Mouse (Mus musculus): ENCODE results near the gene Tspan4.

The Tspan4 gene

DNA sequence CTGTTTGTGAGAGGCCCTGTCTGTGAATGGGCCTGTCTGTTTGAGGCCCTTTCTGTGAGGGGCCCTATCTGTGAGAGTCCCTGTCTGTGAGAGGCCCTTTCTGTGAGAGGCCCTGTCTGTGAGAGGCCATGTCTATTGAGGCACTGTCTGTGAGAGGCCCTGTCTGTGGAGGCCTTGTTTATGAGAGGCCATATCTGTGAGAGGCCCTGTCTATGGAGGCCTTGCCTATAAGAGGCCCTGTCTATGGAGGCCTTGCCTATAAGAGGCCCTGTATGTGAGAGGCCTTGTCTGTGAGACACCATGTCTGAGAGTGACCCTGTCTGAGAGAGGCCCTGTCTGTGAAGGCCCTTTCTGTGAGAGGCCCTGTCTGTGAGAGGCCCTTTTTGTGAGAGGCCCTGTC, 33.1 kb downstream of the Tspan4 start:
- DNase-seq (ENCODE audit: low spot score) = no peak

DNA sequence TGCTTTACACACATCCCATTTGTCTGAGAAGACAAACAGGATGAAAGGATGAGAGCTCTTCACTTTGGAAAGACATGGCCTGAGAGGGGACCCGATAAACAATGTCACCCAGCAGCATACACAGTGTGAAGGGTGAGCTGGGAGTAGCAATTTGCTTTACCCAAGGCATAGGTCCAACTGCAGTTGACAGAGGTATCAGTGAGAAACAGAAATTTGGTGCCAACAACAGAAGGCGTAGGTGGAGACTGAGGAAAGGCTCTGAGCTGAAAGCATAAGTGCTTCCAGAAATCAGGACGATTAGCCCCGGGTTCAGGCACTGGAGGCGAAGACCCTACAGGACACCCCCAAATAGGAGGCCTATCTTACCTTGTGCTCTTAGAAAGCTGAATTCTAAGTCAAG, 35.2 kb downstream of the Tspan4 start:
- DNase-seq (ENCODE audit: low spot score) = no peak

DNA sequence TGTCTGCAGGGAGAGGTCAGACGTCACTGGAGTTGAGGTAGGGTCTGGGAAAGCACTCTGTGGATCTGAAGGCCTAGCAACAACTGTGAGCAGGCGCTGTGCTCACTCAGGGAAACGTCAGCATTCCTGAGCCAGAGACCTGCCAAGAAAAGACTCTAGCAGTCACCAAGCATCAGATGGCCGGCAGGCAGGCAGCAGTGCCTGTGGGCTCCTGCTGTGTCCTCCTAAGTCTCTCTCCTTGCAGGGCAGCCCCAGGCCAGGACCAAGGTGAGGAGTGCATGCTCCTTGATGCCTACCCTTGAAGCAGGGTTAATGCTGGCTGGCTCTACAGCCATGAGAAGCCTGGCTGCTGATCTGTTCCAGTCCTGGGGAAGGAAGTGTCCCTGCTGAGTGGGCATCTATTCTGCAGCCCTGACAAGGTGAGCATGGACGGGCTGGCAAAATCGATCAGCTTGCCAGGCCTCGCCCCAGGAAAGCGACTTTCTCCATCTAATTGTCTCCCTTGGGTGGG, 35.7 kb downstream of the Tspan4 start:
- DNase-seq (ENCODE audit: low spot score) = no peak

DNA sequence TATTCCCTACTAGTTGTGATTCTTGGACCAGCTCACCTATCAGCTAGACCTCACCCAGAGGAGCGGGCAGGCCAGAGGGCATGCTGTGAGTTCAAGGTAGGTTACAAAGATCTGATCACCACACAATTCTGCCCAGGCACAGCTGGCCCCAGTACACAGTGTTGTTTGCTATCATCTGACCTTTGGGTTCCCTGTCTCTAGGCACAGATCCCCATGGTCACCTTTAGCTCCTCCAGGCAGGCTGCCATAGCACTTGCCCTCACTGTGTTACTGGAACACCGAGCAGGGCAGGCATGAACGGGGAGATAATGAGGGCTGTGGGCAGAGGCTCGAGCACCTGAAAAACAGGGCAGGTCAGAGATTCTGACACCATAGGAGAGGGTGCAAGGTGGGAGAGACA, 42.6 kb downstream of the Tspan4 start:
- DNase-seq (ENCODE audit: low spot score) = peak; percentile 18

DNA sequence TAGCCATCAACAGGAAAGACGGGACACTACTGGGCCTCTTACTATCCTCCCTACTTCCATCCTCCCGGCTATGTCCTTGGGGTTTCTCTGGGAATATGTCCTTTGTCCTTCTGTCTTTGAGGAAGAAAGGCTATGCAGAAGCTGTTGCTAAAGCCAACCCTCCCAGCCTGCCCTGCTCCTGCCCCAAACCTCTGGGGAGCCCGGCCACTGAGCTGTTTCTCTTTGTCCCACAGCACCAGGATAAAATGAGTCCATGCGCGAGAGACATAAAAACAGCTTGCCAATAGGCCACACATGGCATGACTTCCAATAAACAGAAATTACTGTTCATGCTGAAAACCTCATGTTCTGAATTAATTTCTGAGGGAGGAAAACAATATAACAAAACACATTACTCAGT, 43.3 kb downstream of the Tspan4 start:
- DNase-seq (ENCODE audit: low spot score) = no peak

DNA sequence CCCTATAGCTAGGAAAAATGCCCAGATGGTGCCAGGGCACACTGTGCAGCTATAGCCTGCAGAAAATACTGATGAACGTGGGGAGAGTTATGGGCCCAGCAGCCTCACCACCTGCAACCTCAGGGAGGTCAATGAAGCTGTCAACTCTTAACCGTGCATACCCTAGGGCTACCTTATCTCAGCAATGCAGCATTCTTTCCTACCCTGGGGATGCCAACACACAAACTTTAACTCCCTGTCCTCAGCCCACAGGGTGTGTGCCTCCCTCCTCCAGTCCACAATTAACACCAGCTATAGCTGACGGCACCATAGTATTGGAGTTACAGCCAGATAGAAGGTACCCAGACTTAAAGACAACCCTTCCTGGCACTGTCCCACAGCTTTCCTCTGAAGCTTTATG, 43.9 kb downstream of the Tspan4 start:
- no peak for DNase-seq (ENCODE audit: low spot score)

DNA sequence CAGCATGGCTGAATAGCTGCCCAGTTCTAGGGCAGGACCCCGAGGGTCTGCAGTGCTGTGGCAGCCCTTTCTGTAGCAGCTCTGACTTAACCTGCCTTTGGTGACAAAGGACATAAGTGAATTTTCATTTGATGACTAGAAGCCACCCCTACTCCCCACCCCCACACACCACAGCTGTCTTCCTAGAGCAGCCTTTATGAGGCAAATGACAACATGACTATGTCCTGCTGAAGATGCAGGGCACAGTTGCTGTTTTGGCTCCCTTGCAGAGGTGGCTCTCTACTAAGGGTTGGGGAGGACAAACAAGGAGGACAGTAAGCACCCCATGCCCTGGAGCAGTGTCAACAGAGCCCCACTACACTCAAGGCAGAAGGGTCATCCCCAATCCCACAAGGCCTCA, 44.8 kb downstream of the Tspan4 start:
- no peak for DNase-seq (ENCODE audit: low spot score)

DNA sequence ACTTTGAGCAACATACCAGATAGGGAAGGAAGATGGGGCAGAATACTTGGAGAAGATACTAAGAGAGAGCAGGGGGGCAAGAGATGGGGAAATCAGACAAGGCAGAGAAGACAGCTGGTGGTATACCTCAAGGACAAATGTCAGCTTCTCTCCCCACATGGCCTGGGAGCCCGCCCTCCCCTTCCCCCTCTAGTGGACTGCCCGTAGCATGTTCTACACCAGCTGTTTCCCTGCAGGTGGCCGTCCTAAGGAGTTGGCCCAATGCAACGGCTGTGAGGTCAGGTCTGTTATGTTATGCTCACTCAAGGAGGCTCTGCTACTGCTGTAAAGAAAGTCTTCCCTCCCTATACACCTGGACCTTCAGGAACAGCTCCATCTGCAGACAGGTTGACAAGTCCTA, 48.0 kb downstream of the Tspan4 start:
- no peak for DNase-seq (ENCODE audit: low spot score)

DNA sequence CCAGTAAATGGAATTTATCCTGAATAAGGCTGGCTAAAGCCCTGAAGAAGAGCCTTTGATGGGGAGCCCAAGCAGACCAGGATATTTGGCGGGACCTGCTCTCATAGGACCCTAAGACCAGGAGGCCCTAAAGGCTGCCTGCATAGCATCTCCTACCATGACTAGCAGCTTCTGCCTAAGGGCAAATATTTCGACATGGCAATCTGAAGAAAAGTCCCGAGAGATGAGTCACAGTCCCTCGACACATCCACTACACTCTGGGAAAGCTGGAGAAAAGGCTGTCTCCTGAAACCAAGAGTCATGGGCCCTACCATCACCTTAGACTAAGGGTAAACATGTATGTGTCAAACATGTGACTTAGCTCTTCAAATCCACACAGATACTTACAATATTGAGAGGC, 49.2 kb downstream of the Tspan4 start:
- DNase-seq (ENCODE audit: low spot score) = no peak

DNA sequence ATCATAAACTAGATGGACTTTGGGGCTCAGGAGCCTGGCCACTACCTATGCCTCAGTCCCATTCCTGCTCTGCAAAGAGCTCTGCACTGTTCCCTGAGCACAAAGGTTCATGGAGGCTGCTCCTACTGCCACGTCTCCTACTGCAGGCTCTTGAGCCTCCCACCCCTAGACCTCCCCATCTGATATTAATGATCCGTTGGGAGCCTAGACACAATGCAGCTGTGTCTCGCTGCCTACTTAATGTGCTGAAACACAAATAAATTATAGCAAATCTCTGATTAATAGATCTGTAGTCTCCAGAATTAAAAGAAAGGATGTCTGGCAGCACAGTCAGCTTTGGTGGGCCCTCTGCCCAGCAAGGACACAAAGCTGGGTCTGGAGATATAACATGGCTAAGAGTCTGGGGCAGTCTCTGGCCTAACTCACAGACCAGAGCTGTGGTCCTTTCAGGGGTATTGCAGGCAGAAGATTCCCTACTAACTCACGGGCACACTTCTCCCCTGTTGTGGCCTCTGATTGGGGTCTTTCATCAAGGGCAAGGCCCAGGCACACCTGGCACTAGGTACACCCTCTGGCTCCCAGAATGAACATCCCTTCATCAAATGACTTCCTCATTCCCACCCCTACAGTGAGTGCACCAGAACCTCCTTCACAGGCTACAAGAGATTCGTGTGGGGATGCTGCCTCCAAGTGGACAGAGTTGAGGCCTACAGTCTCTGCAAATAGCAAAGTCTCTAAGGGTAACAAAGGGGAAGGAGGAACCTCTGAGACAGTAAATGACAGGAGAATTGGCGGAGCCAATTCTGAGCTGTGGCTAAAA, 49.9 kb downstream of the Tspan4 start:
- DNase-seq (ENCODE audit: low spot score) = peak; percentile 68

DNA sequence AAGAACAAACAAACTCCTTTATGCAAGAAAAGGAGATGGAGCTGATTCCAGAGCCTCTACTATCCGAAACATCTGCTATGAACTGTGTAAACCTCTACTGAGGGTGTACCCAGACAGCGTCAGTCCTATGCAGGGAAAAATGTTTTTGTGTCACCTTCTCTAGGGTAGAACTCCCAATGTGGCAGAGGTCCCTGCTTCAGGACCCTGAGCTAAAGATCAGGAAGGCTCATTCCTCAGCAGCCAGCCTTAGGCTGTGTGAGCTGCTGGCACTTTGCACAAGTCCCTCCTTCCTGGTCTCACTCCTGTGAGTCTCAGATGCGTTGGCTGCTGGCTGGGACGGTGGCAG, 50.5 kb downstream of the Tspan4 start:
- no peak for DNase-seq (ENCODE audit: low spot score)

DNA sequence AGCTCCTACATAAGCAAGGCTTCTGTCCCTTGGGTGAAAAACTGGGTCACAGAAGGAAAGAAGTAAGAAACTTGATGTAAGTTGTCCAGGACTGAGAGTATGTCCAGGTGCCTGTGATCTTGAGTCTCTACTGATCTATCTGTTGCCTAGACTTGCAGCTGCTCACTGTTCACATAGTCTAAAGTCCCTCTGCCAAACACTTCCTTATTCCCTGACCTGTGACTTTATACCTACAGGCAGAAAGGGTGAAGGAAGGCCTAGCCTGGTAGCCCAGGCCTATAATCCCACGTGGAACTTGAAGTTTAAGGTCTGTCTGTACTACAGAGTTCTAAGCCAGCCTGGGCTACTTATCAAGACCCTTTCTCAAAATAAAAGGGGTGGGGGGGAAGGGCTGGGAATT, 60.5 kb downstream of the Tspan4 start:
- DNase-seq (ENCODE audit: low spot score) = no peak

DNA sequence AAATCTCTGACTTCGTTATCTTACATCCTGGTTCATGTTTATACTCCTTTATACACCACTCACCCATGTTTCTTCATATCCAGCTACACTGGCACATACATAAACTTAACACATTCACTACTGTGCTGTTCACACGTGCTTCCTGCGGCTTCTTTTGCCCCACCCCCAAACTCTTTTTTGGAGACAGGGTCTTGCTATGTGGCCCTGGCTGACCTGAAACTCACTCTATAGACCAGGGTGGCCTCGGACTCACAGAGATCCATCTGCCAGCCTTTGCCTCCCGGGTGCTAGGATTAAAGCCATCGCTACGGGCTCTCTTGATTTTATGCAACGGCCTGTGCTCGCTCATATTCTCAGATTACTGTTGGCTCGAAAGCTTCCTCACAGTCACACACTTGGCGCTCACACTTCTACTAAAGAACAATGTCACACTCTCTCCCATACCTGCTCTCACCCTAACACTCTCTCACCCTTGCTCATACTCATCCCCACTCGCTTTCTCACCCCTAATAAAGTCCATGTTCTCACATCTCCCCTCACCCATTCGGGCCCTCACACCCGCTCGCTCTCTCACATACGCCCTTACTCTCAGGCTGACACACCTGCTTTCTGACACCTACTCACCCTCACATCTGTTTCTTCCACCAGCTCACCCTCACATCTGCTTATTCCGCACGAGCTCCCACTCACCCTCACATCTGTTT, 64.0 kb downstream of the Tspan4 start:
- no peak for DNase-seq (ENCODE audit: low spot score)

DNA sequence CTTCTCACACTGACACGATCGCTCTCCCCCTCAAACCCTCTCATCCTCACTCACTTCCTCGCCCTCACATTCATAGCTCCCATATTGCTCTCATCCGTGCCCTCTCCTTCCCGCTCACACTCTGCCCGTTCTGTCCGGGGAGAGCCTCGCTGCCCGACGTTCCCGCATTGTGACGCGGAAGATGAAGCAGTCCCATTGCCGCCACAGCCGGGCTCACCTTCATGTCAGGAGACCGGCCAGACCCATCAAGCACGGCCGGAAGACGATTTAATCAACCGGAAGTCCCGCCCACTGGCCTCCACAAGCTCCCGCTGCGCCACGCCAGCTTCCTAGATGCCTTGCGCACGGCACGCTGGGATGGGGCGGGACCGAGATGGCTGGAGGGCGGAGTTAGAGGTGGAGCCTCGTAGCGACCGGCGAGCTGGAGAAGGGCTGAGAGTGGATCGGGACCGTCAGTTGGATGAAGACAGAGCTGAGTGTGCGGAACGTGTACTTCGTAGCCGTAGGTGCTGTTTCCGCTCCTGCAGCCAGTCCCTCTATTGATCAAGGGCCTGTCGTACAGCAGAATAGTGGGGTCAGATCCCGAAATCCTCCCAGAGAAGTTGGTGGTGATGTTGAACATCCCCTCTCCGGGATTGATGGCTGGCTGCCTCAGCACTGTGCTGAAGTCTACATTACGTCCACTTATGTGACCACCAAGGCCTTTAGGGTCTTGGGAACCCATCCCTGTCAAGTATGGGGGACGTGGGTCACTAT, 64.7 kb downstream of the Tspan4 start, which contains the start of gene Chid1:
Chid1 (minus strand) TSS at position 302 of the 756 bp plus-strand sequence.
- DNase-seq (ENCODE audit: low spot score) = peak; percentile 98

DNA sequence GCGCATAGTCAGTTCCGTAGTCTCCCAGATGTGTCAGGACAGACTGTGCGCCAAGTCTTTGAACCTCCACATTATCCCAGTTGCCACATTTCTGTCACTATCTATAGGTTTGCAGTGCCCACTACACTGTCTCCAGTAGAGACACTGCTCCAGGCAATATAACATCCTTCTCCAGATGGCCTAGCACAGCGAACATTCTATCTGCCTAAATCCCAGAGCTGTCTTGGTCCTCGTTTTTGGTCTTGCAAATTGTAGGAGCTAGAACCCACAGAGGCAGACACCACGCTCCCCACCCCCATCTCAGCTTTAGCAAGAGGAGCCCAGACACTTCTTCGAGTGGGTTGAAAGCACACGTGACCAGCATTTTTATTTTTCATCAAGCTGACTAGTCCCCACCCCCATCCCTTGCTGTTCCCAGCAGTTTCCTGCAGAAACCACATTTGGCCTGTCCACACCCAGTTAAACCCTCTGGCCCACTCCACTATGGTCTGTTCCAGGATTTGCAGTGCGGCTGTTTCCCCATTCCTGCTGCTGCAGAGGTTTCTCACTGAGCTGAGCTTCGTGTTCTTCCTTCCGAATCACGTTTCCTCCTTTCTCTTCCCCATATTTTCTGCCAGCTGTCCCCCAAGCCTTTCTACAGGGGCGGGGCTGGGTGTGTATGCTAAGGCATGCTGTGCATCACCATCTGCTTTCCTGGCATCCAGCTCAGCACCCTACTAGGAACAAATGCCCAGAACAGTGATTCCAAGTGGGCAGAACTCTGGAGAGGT, 65.5 kb downstream of the Tspan4 start:
- DNase-seq (ENCODE audit: low spot score) = peak; percentile 29

DNA sequence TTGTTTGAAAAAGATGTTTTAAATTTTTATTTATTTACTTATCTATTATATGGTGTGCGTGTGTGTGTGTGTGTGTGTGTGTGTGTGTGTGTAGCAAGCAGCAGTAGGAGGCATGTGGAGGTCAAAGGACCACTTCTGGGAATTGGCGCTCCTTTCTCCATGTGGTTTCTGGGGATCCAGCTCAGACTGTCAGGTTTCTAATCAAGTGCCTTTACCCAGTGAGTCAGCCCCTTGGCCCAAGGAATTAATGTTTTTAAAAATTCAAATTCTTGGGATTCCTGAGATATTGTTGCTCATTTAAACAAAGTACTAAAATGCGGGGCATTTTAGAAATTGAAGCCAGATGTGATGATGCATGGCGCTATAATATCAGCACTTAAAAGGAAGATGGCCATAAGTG, 66.6 kb downstream of the Tspan4 start:
- DNase-seq (ENCODE audit: low spot score) = no peak

DNA sequence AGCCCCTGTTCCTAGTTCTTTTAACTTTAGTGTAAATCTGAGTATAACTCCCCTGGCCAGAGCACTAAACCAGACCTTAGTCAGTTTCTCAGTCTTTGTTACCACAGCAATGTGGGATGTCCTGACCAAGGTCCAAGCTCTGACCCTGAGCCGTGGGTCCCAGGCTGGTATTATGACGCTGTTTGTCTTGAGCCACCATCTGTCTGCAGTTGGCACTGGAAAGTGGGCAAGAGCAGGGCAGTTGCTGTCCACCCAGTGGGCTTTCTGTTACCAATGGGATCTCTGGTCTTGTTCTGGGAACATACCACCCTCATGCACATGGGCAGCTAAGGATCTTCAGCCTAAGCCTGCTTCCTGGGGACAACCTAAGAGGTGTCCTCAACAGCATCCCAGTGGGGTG, 67.5 kb downstream of the Tspan4 start:
- no peak for DNase-seq (ENCODE audit: low spot score)
